In genomic region chr8:11497017-11497990, GRCm38 (mm10) we compare ENCODE assay signal across 8 mouse cellular contexts. TPM values are rescaled to one million over a fixed set of nuclear protein-coding genes. Genes with fewer than 3 reads are reported as not detected.
A peak's percentile ranks its signal among the peaks of the same experiment; 100 is the strongest.
DNase-seq lines count a peak whose midpoint lies in the region; ATAC-seq and TF ChIP-seq lines count a peak whose summit lies in the region.

Gene Naxd (plus strand): TSS chr8:11497506.

- peaks cover 18% of the 10 kb centered on the region for H3K4me1 ChIP-seq in bone marrow macrophage, adult 2 months (ENCODE audit: control insufficient read depth, insufficient read depth, low read length)
- no peaks in the 10 kb centered on the region for H3K4me1 ChIP-seq in embryonic fibroblast, embryonic 13.5 days (ENCODE audit: control insufficient read depth, insufficient read depth, low read length)
- peaks cover 26% of the 10 kb centered on the region for H3K4me1 ChIP-seq in heart, embryonic 10.5 days
- H3K4me1 ChIP-seq in kidney, embryonic 15.5 days, result peaks cover 23% of the 10 kb centered on the region
- H3K4me1 ChIP-seq in liver, embryonic 11.5 days (replicated peaks; ENCODE audit: control insufficient read depth, insufficient read depth, low read length), result peaks cover 12% of the 10 kb centered on the region
- peaks cover 10% of the 10 kb centered on the region; the same call in 1 of the 2 replicates for H3K4me1 ChIP-seq in stomach, embryonic 14.5 days (ENCODE audit: control insufficient read depth, insufficient read depth, low read length)

- peak within 1 kb of the TSS; percentile 38; the same call in 1 of the 2 replicates for H3K27ac ChIP-seq in bone marrow macrophage, adult 2 months (ENCODE audit: insufficient read depth, low read depth, low read length)
- peak within 1 kb of the TSS; percentile 44; the same call in 1 of the 2 replicates for H3K27ac ChIP-seq in embryonic fibroblast, embryonic 13.5 days (ENCODE audit: insufficient read depth, low read length)
- H3K27ac ChIP-seq in heart, embryonic 10.5 days, result peak within 1 kb of the TSS; percentile 94
- H3K27ac ChIP-seq in kidney, embryonic 15.5 days, result peak within 1 kb of the TSS; percentile 83
- H3K27ac ChIP-seq in liver, embryonic 11.5 days (ENCODE audit: low read depth, low read length), result peak within 1 kb of the TSS; percentile 69
- peak within 1 kb of the TSS; percentile 71; the same call in 1 of the 2 replicates for H3K27ac ChIP-seq in stomach, embryonic 14.5 days (ENCODE audit: low read length)

- no peak for TF ChIP-seq POLR2A in bone marrow macrophage, adult 2 months (IDR thresholded peaks at IDR 0.05; ENCODE audit: borderline replicate concordance, low read depth, low read length)
- TF ChIP-seq POLR2A in embryonic fibroblast, embryonic 13.5 days (IDR thresholded peaks at IDR 0.05; ENCODE audit: low read depth, low read length), result peak; percentile 80

- H3K9me3 ChIP-seq in heart, embryonic 10.5 days, result no peaks in the 10 kb centered on the region
- no peaks in the 10 kb centered on the region for H3K9me3 ChIP-seq in kidney, embryonic 15.5 days (replicated peaks)
- no peaks in the 10 kb centered on the region for H3K9me3 ChIP-seq in liver, embryonic 11.5 days (ENCODE audit: control insufficient read depth, low read length)
- H3K9me3 ChIP-seq in stomach, embryonic 14.5 days (ENCODE audit: control insufficient read depth, low read depth, low read length), result no peaks in the 10 kb centered on the region

- peaks cover 7% of the 10 kb centered on the region for H3K36me3 ChIP-seq in heart, embryonic 10.5 days
- peaks cover 5% of the 10 kb centered on the region; the same call in 1 of the 2 replicates for H3K36me3 ChIP-seq in kidney, embryonic 15.5 days
- peaks cover 3% of the 10 kb centered on the region; the same call in 1 of the 2 replicates for H3K36me3 ChIP-seq in liver, embryonic 11.5 days (ENCODE audit: control insufficient read depth, insufficient read depth, low read length)
- peaks cover 2% of the 10 kb centered on the region; the same call in 1 of the 2 replicates for H3K36me3 ChIP-seq in stomach, embryonic 14.5 days (ENCODE audit: control insufficient read depth, insufficient read depth, low read length)

- H3K4me3 ChIP-seq in bone marrow macrophage, adult 2 months (ENCODE audit: insufficient read depth, low read length), result peak within 1 kb of the TSS; percentile 92
- peak within 1 kb of the TSS; percentile 82 for H3K4me3 ChIP-seq in embryonic fibroblast, embryonic 13.5 days (ENCODE audit: insufficient read depth, low read length)
- H3K4me3 ChIP-seq in heart, embryonic 10.5 days, result peak within 1 kb of the TSS; percentile 98
- peak within 1 kb of the TSS; percentile 94 for H3K4me3 ChIP-seq in kidney, embryonic 15.5 days (replicated peaks)
- H3K4me3 ChIP-seq in liver, embryonic 11.5 days (ENCODE audit: low read depth, low read length), result peak within 1 kb of the TSS; percentile 92
- H3K4me3 ChIP-seq in stomach, embryonic 14.5 days (ENCODE audit: low read depth, low read length), result peak within 1 kb of the TSS; percentile 91

- ATAC-seq in kidney, embryonic 15.5 days (replicated peaks; ENCODE audit: low FRiP score), result peak; percentile 98
- peak; percentile 99 for ATAC-seq in liver, embryonic 11.5 days (replicated peaks; ENCODE audit: low FRiP score)
- ATAC-seq in stomach, embryonic 14.5 days (ENCODE audit: insufficient number of reproducible peaks, insufficient read depth, low FRiP score, low read depth), result peak; percentile 97

- DNase-seq in B cell, adult 2 months, result peak; percentile 87 to 88
- peak; percentile 95 for DNase-seq in heart, embryonic 10.5 days (ENCODE audit: low spot score)
- peak; percentile 91 for DNase-seq in liver, embryonic 11.5 days (ENCODE audit: low spot score)
- peak; percentile 86 for DNase-seq in naive thymus-derived CD4-positive, alpha-beta T cell, adult 2 months (ENCODE audit: low read depth)

- peak within 1 kb of the TSS; percentile 79 for H3K4me2 ChIP-seq in kidney, embryonic 15.5 days
- H3K4me2 ChIP-seq in liver, embryonic 11.5 days, result peak within 1 kb of the TSS; percentile 89
- H3K4me2 ChIP-seq in stomach, embryonic 14.5 days (replicated peaks; ENCODE audit: low read depth, low read length), result peak within 1 kb of the TSS; percentile 62

- no peak for TF ChIP-seq CTCF in bone marrow macrophage, adult 2 months (IDR thresholded peaks at IDR 0.05; ENCODE audit: low read depth, low read length)
- TF ChIP-seq CTCF in embryonic fibroblast, embryonic 13.5 days (IDR thresholded peaks at IDR 0.05; ENCODE audit: borderline replicate concordance, insufficient read depth, low read length), result no peak

- 3% methylated on average over 73 of the region's 73 CpGs for whole genome bisulfite sequencing in heart, embryonic 10.5 days
- 4% methylated on average over 73 of the region's 73 CpGs for WGBS in kidney, embryonic 15.5 days
- WGBS in liver, embryonic 11.5 days, result 3% methylated on average over 73 of the region's 73 CpGs
- WGBS in stomach, embryonic 14.5 days, result 3% methylated on average over 73 of the region's 73 CpGs

- H3K9ac ChIP-seq in kidney, embryonic 15.5 days, result peak within 1 kb of the TSS; percentile 90
- H3K9ac ChIP-seq in liver, embryonic 11.5 days (ENCODE audit: low read depth, low read length), result peak within 1 kb of the TSS; percentile 87
- H3K9ac ChIP-seq in stomach, embryonic 14.5 days (replicated peaks; ENCODE audit: low read depth, low read length), result peak within 1 kb of the TSS; percentile 91

- H3K27me3 ChIP-seq in heart, embryonic 10.5 days (ENCODE audit: insufficient read depth, poor library complexity, severe bottlenecking), result peaks cover 6% of the 10 kb centered on the region; the same call in 1 of the 2 replicates
- H3K27me3 ChIP-seq in kidney, embryonic 15.5 days, result peaks cover 3% of the 10 kb centered on the region; the same call in 1 of the 2 replicates
- H3K27me3 ChIP-seq in liver, embryonic 11.5 days (replicated peaks; ENCODE audit: control insufficient read depth, insufficient read depth, low read length), result no peaks in the 10 kb centered on the region
- H3K27me3 ChIP-seq in stomach, embryonic 14.5 days (ENCODE audit: control insufficient read depth, insufficient read depth, low read length), result no peaks in the 10 kb centered on the region

RNA-seq across cellular contexts. Expression of gene Naxd, which starts in this region (rescaled TPM):
- 45.1 and 48.0 TPM in 2 replicates for polyA plus RNA-seq in bone marrow macrophage, adult 2 months (2012; ENCODE audit: insufficient read depth, insufficient read length, missing spikeins)
- polyA plus RNA-seq in embryonic fibroblast, embryonic 13.5 days (2011; ENCODE audit: insufficient read length, low read depth, missing spikeins), result 54.2 and 55.9 TPM in 2 replicates
- 86.1 and 92.1 TPM in 2 replicates for polyA plus RNA-seq in heart, embryonic 10.5 days (2016; fragmentation: Nextera tagmentation; extraction: Ambion mirVana)
- 119 and 121 TPM in 2 replicates for polyA plus RNA-seq in kidney, embryonic 15.5 days (2015; fragmentation: Nextera tagmentation; extraction: Ambion mirVana)
- 68.7 and 73.8 TPM in 2 replicates for polyA plus RNA-seq in liver, embryonic 11.5 days (2014; fragmentation: Nextera tagmentation; extraction: Ambion mirVana)
- polyA plus RNA-seq in stomach, embryonic 14.5 days (2014; fragmentation: Nextera tagmentation; extraction: Ambion mirVana), result 123 and 133 TPM in 2 replicates

Comparison
In these comparisons a context has a peak if more than half of its experiments do, and no peak if none do; other contexts are left out.
1. Peak in every context shown above with its lines: DNase-seq, ATAC-seq, H3K4me3 ChIP-seq and H3K27ac ChIP-seq.
2. H3K27ac ChIP-seq: peak in every context shown above with its lines; median percentile 94 in heart, embryonic 10.5 days; 83 in kidney, embryonic 15.5 days; 71 in stomach, embryonic 14.5 days; 69 in liver, embryonic 11.5 days; 44 in embryonic fibroblast, embryonic 13.5 days; 38 in bone marrow macrophage, adult 2 months.